Mouse (Mus musculus): Measurements from ENCODE around the gene Ceacam19.

The Ceacam19 gene

DNA sequence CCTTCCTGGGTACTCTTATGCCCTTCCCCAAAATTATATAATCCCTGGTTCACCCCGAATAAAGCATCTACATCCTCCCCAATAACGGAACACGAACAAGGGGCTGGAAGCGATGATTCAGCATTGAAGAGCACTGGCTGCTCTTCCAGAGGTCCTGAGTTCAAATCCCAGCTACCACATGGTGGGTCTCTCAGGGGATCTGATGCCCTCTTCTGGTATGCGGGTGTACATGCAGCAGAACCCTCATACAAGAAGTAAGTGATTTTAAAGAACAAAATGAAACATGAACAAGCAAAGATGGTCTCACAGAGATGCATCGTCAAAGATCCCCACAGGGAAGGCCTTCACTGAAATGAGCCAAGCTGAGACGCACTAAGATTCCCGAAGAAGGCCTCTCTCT lies 7.0 kb downstream of the Ceacam19 start:
- no peak for DNase-seq (ENCODE audit: low spot score in 2 of 2)

DNA sequence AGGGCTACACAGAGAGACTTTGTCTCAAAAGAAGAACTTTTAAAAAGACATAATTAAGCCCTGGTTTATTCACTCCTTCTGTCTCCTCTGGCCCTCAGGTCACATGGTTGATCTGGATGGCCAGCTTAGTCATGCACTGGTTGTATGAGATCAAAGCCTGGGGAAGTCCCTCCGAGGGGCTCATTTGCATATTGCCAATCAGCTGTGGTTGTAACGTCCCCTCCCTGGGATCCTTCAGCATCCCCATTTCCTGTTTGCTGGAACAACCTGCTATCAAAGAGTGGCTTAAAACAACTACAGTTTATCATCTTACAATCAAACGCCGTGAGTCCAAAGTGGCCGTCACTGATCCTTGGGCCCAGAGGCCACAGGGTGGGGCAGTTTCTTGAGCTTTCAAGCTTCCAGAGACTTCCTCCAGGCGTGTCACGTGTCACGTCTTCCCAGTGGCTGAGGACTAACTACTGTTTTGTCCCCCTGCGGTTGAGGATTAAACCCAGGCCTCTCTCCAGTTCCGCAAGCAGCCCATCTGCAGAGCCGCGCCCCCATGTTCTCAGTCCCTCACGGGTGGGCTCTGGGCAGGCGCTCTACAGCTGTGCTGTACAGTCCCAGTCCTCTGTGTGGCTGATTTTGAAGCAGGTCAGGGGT lies 10.9 kb downstream of the Ceacam19 start:
- no peak for DNase-seq (ENCODE audit: low spot score in 2 of 2)

DNA sequence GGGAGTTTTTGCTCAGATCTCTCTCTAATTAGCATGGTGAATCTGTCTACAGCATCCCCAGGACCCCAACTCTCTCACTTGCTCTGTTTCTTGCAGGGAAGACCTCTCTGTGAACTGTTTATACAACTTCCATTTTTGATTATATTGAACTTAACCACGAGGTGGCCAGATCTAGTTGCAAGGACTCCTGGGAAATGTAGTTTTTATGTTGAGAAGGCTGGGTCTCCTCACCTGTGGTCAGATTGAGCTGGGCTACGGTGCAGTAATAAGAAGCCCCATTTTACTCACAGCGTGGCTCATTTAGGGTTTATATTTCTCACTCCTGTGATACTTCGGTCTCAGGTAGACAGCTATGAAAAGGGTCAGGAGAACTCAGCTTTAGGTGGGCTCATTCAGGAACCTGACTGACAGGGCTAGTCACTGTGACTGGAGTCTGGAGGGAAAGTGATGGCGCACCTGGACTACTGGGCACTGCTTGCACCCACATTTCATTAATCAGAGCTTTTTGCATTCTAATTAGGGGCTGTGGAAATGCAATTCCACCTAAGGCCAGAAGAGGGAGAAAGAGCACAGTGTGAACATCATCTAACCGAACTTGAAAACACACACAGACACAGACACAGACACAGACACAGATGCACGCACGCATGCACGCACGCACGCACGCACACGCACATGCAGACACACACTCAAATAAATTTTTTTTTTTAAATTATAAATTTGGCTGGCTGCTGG lies 11.7 kb downstream of the Ceacam19 start:
- peak in 1 of 2 experiments; percentile 36 for DNase-seq (ENCODE audit: low spot score in 2 of 2)

DNA sequence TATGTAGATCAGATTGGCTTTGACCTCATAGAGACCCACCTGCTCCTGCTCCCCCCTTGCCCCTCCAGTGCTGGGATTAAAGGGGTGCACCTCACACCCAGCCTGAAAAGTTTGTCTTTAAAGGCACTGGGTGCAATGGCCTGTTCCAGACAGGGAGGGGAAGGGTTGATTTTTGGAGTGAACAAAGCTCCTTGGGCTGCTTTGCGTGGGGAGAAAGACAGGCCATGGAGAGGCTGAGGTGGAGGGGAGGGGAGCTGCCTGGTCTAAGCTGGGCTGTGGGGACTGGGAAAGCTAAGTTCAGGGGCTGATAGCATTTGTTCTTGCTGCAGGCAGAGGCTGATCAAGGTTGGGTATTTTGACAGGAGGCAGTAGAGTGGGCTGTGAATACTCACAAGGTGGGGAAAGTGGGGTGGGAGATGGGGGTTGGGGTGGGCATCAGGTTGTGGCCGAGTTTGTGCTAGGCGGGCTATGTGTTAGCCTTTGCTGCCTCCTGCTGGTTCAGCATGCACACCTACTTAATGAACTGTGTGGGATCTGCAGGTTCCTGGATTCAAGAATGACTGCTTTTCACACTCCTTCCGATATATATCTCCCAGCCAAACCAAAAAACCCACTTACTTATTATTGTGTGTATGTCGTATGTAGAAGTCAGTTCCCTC lies 15.7 kb downstream of the Ceacam19 start:
- DNase-seq (ENCODE audit: low spot score in 2 of 2), result no peak

DNA sequence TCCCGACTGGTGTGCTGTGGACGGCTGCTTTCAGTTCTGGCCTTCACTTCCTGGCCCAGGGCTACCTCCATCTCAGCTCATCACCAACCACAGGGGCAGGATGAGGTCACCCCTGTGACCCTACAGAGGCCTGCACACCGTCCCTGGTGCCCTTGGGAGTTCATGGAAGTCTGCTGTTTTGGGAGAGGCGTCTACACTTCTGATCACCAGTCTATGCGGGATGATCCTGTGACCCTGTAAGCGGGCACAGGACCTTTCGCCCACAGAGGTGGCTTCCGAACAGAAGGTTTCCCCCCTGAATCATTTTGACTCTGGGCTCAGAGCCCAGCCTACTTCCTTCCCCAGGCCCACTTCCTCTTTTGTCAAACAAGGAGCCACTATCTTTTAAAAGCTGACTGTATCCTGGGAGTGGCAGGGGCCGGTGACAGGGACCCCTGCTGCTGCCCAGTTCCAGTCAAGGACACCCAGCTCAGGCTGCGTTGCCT lies 16.6 kb downstream of the Ceacam19 start:
- no peak for DNase-seq (ENCODE audit: low spot score in 2 of 2)

DNA sequence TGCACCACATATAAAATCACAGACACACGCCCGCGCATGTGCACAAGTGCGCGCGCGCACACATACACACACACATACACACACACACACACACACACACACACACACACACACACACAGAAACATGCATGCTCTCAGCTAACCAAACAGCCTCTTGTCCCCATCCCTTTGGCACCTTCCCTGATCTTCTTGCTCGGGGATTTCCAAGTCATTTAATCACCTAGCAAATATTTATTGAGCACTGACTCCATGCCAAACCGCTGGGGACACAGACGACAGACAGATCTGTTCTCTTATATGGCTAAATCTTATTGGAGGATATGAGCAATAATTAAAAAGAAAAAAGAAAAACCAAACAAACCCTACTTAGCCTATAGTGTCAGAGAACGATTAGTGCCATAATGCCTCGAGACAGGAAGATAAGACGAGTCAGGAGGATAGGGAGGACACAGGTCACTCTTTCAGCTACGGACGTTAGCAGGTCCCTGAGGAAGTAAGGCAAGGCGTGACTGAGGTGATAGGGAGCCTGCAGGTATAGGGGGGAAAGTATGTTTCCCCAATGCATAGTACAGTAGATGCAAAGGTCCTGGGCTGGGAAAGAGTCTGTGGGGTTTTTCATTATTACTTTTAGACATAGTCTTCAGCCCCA lies 19.9 kb downstream of the Ceacam19 start:
- DNase-seq (ENCODE audit: low spot score in 2 of 2), result no peak

DNA sequence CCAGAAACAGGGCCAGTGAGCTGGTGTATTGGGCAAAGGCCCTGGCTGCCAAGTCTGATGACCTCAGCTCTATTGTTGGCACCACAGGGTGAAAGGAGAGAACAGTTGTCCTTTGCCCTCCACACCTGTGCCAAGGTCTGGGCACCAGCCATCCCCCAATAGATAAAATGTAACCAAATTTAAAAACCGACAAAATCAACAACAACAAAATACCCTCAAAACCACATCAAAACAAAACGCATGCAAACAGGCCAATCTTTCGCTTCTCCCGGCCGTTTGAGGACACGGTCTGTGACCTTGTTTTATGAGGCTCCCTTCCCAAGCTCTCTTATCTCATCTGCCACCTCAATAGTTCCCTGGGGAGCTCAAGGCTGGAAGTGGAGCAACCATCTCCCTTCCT lies 21.3 kb downstream of the Ceacam19 start:
- no peak for DNase-seq (ENCODE audit: low spot score in 2 of 2)

DNA sequence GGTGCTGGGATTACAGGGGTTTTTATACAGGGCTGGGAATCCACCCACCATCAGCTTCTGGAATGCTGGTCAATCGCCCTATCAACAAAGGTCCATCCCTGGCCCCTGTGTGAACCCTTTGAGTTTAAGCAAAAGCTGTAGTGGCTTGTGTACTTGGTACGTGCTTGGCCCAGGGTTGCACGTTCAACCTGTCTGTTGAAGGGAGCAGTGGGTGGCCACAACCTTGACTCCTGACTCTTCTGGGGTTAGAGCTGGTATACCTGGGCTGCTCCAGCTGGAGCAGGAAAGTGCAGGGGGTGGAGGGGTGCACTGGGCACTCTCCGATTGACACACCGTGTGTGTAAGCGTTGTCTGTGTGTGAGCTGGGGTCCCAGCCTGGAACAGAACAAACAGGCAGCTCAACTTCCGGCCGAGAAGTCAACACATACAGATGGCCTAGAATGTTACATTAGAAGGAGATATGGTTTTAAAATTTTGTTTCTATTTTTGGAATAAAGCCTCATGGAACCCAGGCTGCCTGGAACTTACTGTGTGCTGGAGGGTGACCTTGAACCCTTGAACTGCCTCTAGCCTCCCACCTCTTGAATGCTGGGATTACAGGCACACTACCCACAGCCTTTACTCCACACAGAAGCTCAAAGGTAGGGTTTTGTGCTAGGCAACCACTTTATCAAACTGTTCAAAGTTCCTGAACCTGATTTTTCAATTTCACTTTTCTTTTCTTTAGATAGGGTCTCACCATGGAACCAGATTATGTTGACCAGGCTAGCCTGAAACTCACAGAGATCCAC lies 22.3 kb downstream of the Ceacam19 start:
- DNase-seq (ENCODE audit: low spot score in 2 of 2), result no peak

DNA sequence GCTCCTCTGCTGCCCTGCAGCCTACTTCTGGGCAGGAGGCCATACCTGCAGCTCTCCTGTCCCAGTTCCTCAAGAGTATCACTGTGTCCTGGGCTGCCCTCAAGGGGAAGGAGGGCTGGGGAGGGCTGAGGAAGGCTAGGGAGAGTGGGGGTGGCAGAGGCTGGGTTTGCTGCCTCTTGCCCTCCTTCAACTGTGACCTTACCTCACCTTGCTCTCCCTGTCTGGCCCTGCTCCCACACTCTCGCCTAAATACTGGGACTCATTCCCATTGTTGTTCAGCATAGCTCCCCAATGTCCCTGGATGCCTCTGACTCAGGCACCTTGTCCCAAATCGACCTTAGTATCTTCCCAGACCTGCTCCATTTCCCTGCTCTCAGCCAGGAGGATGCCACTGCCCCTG lies 23.5 kb downstream of the Ceacam19 start:
- no peak for DNase-seq (ENCODE audit: low spot score in 2 of 2)

DNA sequence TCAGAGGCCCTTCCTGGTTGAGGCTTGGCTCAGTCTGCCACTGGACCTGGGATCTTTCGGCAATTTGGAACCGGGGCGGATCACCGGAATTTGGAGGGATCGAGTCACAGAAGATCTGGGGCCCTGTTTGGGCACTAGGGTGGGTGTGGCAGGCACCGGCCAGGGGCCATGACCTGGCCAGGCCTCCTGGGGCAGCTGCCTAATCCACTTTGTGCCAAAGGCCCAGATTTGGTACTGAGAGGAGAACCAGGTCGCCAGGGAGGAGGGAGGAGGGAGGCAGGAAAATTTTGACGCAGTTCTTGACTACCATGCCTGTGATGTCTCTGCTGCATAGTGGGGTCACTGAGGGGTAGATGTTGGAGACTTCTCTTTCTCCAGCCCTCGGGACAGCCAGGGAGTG lies 26.6 kb downstream of the Ceacam19 start, which contains the start of gene Ceacam16:
TSS of gene Ceacam16 (minus strand) at position 101 of the 400 bp plus-strand sequence.
- DNase-seq (ENCODE audit: low spot score in 2 of 2), result no peak

DNA sequence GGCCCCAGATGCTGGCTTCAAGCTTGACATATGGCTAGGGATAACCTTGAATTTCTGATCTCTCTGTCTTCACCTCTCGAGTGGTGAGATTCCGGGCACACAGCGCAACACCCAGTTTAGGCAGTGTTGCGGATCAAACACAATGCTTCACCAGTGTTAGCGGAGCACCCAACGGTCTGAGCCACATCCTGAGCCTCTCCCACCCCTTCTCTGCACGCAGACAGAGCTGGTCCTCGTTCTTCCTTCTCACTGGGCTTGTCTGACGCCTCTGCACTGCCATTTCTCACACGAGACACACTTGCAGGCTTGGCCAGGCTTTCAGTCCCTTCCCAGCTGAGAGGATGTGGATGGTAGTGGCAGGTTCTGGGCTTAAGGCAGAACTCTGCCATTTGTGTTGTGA lies 28.0 kb downstream of the Ceacam19 start:
- no peak for DNase-seq (ENCODE audit: low spot score in 2 of 2)

DNA sequence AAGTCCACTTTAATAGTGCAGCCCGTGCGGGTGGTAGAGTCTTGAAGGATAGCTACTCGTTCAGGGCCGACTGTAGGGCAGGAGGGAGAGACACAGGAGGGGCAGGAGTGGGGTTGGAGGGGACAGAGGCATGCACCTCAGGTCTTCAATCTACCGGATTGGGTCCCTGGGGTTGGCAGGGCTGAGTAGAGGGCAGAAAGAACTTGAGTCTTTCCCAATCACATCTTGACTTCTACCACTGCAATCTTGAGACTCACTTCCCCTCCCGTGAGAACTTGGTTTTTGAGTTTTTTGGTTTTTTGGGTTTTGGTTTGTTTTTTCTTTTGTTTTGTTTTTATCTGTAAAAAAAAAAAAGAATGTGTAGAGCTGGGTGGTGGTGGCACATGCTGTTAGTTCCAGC lies 31.5 kb downstream of the Ceacam19 start:
- DNase-seq (ENCODE audit: low spot score in 2 of 2), result no peak

DNA sequence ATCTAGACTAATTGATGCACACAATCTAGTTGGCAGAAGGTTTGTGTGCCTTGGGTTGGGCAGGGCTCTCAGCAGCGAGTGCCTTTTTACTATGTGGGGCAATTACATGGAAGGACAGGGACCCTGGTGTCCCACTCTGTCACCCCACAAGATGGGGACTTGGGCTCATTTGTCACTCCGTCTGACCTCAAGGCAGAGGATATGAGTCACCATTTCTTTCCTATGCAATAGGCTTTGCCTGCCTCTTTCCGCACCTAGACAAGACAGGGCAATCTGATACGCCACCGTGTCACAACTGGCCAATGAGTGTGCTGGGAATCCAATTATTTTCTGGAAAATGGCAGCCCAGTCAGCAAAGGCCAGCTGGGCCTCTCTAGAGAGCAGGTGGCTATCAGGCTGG lies 32.1 kb downstream of the Ceacam19 start:
- DNase-seq (ENCODE audit: low spot score in 2 of 2), result no peak

DNA sequence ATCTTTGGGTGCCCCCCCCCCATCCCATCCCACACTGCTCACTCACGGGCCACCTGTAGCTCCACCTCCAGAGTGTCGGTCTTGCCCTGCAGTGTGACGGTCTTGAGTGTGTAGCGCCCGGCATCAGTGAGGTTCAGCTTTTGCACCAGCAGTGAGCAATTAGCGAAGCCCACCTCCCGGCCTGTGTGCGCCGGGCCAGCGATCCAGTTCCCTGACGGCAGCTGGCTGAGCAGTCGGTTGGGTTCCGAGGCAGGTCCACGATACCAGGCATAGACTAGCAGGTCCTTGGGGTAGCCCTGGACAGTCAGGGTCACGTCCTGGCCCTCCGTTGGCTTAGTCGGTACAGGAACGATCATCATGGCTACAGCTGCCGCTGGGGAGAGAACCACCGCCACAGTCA lies 34.2 kb downstream of the Ceacam19 start:
- DNase-seq (ENCODE audit: low spot score in 2 of 2), result no peak

DNA sequence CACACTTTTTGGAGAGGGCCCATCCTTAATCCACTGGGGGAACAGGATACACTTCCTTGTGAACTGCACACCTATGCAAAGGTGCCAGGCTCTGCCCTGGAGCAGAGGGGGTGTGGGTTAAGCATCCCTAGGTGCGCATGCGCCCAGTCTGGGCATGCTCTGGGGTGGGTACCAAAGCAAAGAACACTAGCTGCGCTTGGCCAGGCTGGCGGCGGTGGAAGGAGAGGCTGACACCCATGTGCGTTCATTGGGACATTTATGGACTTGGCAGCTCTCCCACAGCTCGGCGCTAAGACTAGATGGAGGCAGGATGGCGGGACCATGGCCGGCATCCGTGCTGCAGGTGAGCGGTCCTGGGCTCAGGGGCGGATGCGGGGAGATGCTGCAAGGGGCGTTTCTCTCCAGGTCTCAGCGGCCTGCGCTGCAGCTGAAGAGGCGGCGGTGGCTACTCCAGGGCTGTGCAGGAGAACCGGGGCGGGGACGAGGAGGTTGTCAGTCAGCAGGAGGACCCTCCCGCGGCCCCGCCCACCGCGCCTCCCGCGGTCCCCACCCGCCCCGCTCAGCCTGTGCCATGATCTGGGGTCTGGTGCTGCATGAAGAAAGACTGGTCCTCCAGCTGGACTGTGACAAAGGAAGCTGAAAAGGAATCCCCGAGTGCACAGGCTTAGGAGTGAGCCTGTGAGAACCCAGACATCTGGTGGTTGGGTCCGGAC lies 35.8 kb downstream of the Ceacam19 start, which contains the start of gene Gm19345:
TSS of gene Gm19345 (plus strand) at position 146 of the 713 bp plus-strand sequence.
- peak in 1 of 2 experiments; percentile 22 for DNase-seq (ENCODE audit: low spot score in 2 of 2)

DNA sequence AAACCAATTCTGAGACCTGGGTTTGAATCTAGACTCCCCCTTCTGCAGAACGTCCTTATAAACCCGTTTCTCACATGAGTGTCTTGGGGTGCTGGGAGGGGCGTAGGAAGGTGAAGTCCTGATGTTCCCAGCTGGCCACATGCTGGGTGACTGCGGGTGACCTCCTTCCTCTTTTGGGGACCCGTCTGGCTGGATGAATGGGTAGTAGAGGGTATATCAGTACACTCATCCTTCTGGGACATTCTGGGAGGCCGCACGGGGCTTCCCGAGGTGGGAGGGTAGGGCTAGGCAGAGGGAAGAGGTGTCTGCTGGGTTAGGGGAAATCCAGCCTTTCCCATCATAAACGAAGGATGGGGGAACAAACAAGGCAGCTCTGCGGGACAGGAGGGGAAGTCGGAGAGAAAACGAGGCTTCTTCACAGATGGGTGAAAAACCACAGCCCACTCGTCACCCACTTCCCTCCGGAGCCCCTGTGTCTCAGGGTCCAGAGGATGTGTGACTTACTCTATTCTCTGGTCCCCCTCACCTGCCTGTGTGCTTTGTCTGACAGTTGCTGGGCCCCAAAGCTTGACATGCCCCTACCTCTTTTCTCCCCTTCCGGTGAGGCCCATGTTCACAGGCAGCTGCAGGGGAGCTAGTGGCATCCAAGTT lies 43.1 kb downstream of the Ceacam19 start:
- DNase-seq (ENCODE audit: low spot score in 2 of 2), result no peak

DNA sequence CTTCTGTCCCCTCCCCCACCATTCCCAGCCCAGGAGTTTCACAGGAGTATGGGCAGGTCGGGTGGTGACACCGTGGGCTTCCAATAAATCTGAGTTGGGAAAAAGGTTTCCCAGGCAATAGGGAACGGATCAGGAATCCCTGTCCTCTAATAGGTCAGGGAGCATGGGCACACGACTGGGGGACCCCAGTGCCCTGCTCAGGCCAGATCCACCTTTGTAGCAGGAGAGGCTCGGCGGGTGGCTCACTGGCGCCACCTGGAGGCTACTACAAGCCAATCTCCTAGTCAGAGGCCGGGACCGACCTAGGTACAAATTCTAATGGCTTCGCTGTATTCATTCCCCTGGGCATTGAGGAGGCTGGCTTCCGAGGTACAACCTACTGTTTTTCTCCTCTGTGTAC lies 44.2 kb downstream of the Ceacam19 start:
- peak; percentile 36 to 64 for DNase-seq (ENCODE audit: low spot score in 2 of 2)

DNA sequence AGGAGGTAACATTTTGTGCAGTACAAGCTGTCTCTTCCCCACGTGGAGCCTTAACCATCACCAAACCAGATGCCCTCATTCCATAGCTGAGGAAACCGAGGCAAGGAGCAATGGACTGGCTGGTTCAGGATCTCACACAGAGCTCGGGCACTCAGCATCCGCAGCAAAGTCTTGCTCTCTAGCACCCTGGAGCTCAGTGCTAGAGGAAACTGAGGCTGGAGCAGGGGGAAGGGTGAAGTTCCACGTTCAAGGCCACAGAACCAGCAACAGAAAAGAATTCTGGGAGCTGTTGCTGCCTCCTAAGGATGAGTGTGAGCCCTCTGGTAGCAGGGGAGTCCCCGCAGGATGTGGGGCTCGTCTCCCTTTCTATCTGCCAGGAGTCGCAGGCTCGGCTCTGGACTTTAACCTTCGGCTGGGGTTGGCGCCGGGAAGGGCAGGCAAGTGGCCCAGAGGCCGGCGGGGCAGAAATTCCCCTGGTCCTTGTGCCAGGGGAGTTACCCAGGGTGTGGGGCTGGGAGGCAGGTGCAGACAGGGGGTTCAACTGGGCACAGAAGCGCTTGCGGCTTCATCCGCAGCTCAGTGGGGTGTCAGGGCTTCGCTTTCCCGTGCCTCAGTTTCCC lies 44.8 kb downstream of the Ceacam19 start:
- DNase-seq (ENCODE audit: low spot score in 2 of 2), result no peak

DNA sequence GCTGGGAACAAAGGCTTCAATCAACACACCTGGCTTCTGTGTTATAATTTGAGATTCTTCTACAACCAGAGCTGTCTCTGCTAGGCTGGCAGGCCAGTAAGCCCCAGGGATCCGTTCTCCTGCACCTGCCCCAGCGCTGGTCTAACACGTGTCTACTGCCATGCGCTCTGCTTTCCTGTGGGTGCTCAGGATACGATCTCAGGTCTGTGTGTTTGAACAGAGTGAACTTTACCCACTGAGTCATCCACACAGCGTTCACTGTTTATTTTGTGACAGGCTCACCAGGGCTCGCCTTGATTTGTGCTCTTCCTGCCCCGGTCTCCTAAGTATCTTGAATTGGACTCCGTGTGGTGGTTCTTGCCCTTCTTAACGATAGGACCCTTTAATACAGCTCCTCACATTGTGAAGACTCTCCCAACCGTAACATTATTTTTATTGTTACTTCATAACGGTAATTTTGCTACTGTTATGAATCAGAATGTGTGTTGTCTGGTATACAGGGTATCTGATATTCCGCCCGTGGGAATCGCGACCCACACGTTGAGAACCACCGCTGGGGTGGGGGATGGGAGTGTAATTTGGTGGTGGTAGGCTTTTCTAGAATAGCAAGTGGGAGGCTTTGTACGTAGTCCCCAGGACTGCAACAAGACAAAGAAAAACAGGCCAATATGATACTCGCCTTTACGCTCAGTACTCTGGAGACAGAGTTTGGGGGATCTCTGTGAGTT lies 45.9 kb downstream of the Ceacam19 start:
- no peak for DNase-seq (ENCODE audit: low spot score in 2 of 2)

All from cerebellum, postnatal 4 days (tissue).